8 mouse cellular contexts compared by ENCODE assay signal in the genomic region with DNA sequence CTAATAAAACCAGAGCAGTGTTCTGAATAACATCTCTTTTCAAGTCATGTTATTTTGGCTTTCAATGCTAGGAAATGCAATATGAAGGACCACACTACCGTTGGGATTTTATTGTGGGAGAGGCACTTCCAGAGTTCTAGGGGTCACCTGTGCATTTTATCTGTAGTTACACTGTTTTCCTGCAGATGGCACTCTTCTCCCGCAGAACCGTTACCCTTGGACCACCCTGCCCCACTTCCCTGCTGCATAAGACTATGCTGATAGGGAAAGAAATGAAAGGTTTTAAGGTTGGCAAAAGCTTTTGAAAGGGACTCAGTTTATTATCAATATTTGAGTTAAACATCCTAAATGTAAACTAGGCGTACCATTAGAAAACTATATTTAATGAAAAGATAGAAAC. TPM values are rescaled to one million over a fixed set of nuclear protein-coding genes. Genes with fewer than 3 reads are reported as not detected.
DNase-seq lines count a peak whose midpoint lies in the region; ATAC-seq and TF ChIP-seq lines count a peak whose summit lies in the region.

No protein-coding gene starts in this region.

- peak; percentile 77 for TF ChIP-seq CTCF in lung, adult 2 months (IDR thresholded peaks at IDR 0.05; ENCODE audit: insufficient read depth, low read length)

- 15% methylated on average over 4 of the region's 4 CpGs for WGBS in hindbrain, embryonic 16.5 days
- WGBS in lung, adult 2 months: 21% methylated on average over 4 of the region's 4 CpGs
- WGBS in neural tube, embryonic 14.5 days: 18% methylated on average over 4 of the region's 4 CpGs

- ATAC-seq in hindbrain, embryonic 16.5 days: peak; percentile 79
- peak; percentile 85 for ATAC-seq in neural tube, embryonic 14.5 days (ENCODE audit: low read depth)

- no peak overlapping the region for H3K27ac ChIP-seq in hindbrain, embryonic 16.5 days (ENCODE audit: low read depth, low read length)
- no peak overlapping the region for H3K27ac ChIP-seq in neural tube, embryonic 14.5 days (ENCODE audit: low read depth, low read length)

- no peak overlapping the region for H3K4me3 ChIP-seq in hindbrain, embryonic 16.5 days (ENCODE audit: low read length)
- H3K4me3 ChIP-seq in lung, adult 2 months (replicated peaks; ENCODE audit: extremely low read depth, low read depth, low read length): no peak overlapping the region
- no peak overlapping the region for H3K4me3 ChIP-seq in neural tube, embryonic 14.5 days (ENCODE audit: low read depth, low read length)

- no peak overlapping the region for H3K4me2 ChIP-seq in hindbrain, embryonic 16.5 days (ENCODE audit: low read length)
- no peak overlapping the region for H3K4me2 ChIP-seq in neural tube, embryonic 14.5 days (ENCODE audit: low read depth, low read length)

- no peaks in the 10 kb centered on the region for H3K36me3 ChIP-seq in hindbrain, embryonic 16.5 days (ENCODE audit: control insufficient read depth, insufficient read depth, low read length)
- no peaks in the 10 kb centered on the region for H3K36me3 ChIP-seq in neural tube, embryonic 14.5 days (ENCODE audit: control insufficient read depth, insufficient read depth, low read length)

- H3K4me1 ChIP-seq in hindbrain, embryonic 16.5 days (ENCODE audit: control insufficient read depth, insufficient read depth, low read depth, low read length): no peaks in the 10 kb centered on the region
- H3K4me1 ChIP-seq in lung, adult 2 months (ENCODE audit: control insufficient read depth, insufficient read depth, low read length): peaks cover 2% of the 10 kb centered on the region; the same call in 1 of the 2 replicates
- no peaks in the 10 kb centered on the region for H3K4me1 ChIP-seq in neural tube, embryonic 14.5 days (ENCODE audit: control insufficient read depth, insufficient read depth, low read length)

- intact Hi-C loops in left cerebral cortex, postnatal 10 days (cut with DNase I): loop anchor here (2.0 to 10.0 kb wide), 3 partner anchors 899 to 1203 kb away; a partner anchor contains a TSS
- intact Hi-C loops in left cerebral cortex, postnatal 36 days (cut with DNase I): loop anchor here (5.0 to 10.0 kb wide), 3 partner anchors 1041 to 1201 kb away; a partner anchor contains a TSS

- peak; percentile 53 to 57 for DNase-seq in left cerebral cortex, postnatal 10 days (ENCODE audit: extremely low spot score in 1 of 2, low spot score in 2 of 2)
- no peak for DNase-seq in left cerebral cortex, postnatal 36 days (ENCODE audit: low spot score in 2 of 2)
- DNase-seq in T-cell, adult 2 months (ENCODE audit: low spot score): peak; percentile 23
- DNase-seq in embryo, embryonic 10 days (ENCODE audit: low spot score): peak; percentile 80
- DNase-seq in lung, adult 2 months: no peak
- no peak for DNase-seq in heart, adult 8-10 months (ENCODE audit: low spot score)

- TF ChIP-seq POLR2A in lung, adult 2 months (IDR thresholded peaks at IDR 0.05; ENCODE audit: borderline replicate concordance, extremely low read depth, low read depth, low read length): no peak

- H3K27me3 ChIP-seq in hindbrain, embryonic 16.5 days (replicated peaks; ENCODE audit: control insufficient read depth, insufficient read depth, low read length): no peaks in the 10 kb centered on the region; the same call in 1 of the 2 replicates
- no peaks in the 10 kb centered on the region for H3K27me3 ChIP-seq in neural tube, embryonic 14.5 days (ENCODE audit: control insufficient read depth, insufficient read depth, low read length)

- H3K9me3 ChIP-seq in hindbrain, embryonic 16.5 days (ENCODE audit: control insufficient read depth, low read length): no peaks in the 10 kb centered on the region
- no peaks in the 10 kb centered on the region for H3K9me3 ChIP-seq in neural tube, embryonic 14.5 days (ENCODE audit: control insufficient read depth, low read length)

- H3K9ac ChIP-seq in hindbrain, embryonic 16.5 days (ENCODE audit: low read depth, low read length): no peak overlapping the region
- H3K9ac ChIP-seq in neural tube, embryonic 14.5 days (replicated peaks; ENCODE audit: low read depth, low read length): no peak overlapping the region

RNA-seq across cellular contexts. Expression of a gene that starts 14.6 kb away (rescaled TPM):
- total RNA-seq in left cerebral cortex, postnatal 10 days (2021): 10 to 100 TPM; 28.6 to 29.7 TPM
- total RNA-seq in left cerebral cortex, postnatal 36 days (2021): 10 to 100 TPM; 25.1 to 29.6 TPM
- 16.5 and 16.8 TPM in 2 replicates for polyA plus RNA-seq in hindbrain, embryonic 16.5 days (2015; fragmentation: Nextera tagmentation; extraction: Ambion mirVana)
- polyA plus RNA-seq in lung, adult 2 months (2012; rRNA removed): 4.9 and 9.0 TPM in 2 replicates
- 22.3 and 25.3 TPM in 2 replicates for polyA plus RNA-seq in neural tube, embryonic 14.5 days (2014; fragmentation: Nextera tagmentation; extraction: Ambion mirVana)
- total RNA-seq in heart, adult 8-10 months (2022): 1 to 10 TPM; 2.3 to 4.9 (median 2.8) TPM

Comparison
In these comparisons a context has a peak if more than half of its experiments do, and no peak if none do; other contexts are left out.
1. DNase-seq: peak in left cerebral cortex, postnatal 10 days (2 of 2), T-cell, adult 2 months (single experiment) and embryo, embryonic 10 days (single experiment); none in left cerebral cortex, postnatal 36 days (0 of 2), lung, adult 2 months (single experiment) and heart, adult 8-10 months (single experiment).
2. RNA of a gene that starts 14.6 kb away (total RNA-seq): 28.6 to 29.7 TPM in left cerebral cortex, postnatal 10 days and 25.1 to 29.6 TPM in left cerebral cortex, postnatal 36 days; 2.3 to 4.9 TPM in heart, adult 8-10 months; every median in the first group is over 4 times any median in the second.